Mouse (Mus musculus) embryonic fibroblast, embryonic 13.5 days (primary cell): ENCODE results near the gene Elovl6. TPM values are rescaled to one million over a fixed set of nuclear protein-coding genes. Genes with fewer than 3 reads are reported as not detected.

Experiments used
- H3K27ac ChIP-seq: 2 replicates; pipeline ENCODE4 v1.5.1; 2012; ENCODE audit warnings: low read length, control low read depth, inconsistent platforms; ENCODE audit not compliant: insufficient read depth
- H3K4me1 ChIP-seq: 2 replicates; pipeline ENCODE4 v1.6.1; 2011; ENCODE audit warnings: low read length; ENCODE audit not compliant: control insufficient read depth, insufficient read depth
- H3K4me3 ChIP-seq: 2 replicates; pipeline ENCODE4 v1.5.1; 2011; ENCODE audit warnings: mild to moderate bottlenecking, control low read depth, low read length; ENCODE audit not compliant: insufficient read depth
- CTCF ChIP-seq: IDR thresholded peaks from 2 replicates; pipeline ENCODE4 v1.5.1; 2011; ENCODE audit warnings: mild to moderate bottlenecking, control low read depth, low read length, moderate library complexity, borderline replicate concordance; ENCODE audit not compliant: insufficient read depth
- POLR2A ChIP-seq: IDR thresholded peaks from 2 replicates; pipeline ENCODE4 v1.6.1; 2011; ENCODE audit warnings: low read depth, mild to moderate bottlenecking, control low read depth, low read length, moderate library complexity
- polyA plus RNA-seq: library from polyadenylated mRNA; stranded (reverse); fragments of >200 nt; gene quantifications from 2 replicates; pipeline ENCODE4 v1.2.4, GENCODE M21; 2011; ENCODE audit warnings: low read depth; ENCODE audit not compliant: missing spikeins, insufficient read length

The Elovl6 gene
- polyA plus RNA-seq, 1 experiment, result 37.9 TPM

- H3K27ac ChIP-seq, result no peak overlapping the region
- H3K4me3 ChIP-seq, result no peak overlapping the region
- TF ChIP-seq POLR2A, result no peak
- peaks cover 2% of the 10 kb centered on the region for H3K4me1 ChIP-seq
Measured at GRCm38 (mm10) chr3:129578741-129579475, 46.8 kb downstream of the Elovl6 start.

GRCm38 (mm10) chr3:129581024-129581423 lies 48.9 kb downstream of the Elovl6 start:
- H3K27ac ChIP-seq, result no peak overlapping the region
- H3K4me1 ChIP-seq, result peaks cover 2% of the 10 kb centered on the region
- TF ChIP-seq POLR2A (no peak), CTCF (no peak)
- H3K4me3 ChIP-seq, result no peak overlapping the region

DNA sequence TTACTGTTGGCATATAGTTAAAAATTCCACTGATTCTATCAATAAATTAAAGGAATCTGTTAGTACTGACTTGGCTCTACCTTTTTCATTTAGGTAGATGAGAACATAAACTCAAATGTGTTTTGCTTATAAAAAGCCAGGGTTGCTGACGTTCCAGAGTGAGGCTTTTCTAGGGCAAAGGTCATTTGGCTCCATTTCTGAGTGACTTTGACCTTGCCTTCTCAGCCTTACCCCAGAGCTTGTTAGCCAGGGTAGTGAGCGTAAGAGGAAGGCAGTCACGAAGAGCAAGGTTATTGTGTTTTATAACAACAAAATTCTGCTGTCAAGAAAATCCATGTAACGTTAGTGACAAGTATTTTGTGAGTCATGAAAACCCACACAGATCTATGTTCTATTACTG lies 50.3 kb downstream of the Elovl6 start:
- Histone ChIP-seq H3K27ac (no peak overlapping the region), H3K4me1 (peaks cover 2% of the 10 kb centered on the region), H3K4me3 (no peak overlapping the region)
- no peak for TF ChIP-seq POLR2A
- no peak for TF ChIP-seq CTCF

DNA sequence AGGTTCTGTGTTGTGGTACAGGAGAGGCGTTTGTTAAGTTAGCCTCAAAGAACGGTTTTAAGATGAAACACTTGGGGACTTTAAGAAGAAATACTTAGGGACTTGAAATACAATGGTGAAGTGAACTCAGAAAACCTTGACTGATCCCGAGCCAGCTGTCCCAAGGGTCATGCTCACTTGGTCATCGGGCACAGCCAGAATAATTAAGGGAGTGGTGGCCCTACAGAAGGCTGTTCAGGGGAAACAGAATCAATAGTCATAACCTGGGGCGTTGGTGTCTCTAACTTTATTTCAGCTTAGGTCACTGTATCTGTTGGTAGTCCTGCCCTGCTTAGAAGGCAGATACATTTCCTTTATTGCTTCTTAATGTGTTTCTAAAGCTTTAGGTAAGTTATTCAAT lies 51.1 kb downstream of the Elovl6 start:
- no peak for TF ChIP-seq CTCF
- TF ChIP-seq POLR2A, result no peak
- Histone ChIP-seq H3K4me3 (no peak overlapping the region), H3K27ac (no peak overlapping the region), H3K4me1 (peaks cover 2% of the 10 kb centered on the region)

DNA sequence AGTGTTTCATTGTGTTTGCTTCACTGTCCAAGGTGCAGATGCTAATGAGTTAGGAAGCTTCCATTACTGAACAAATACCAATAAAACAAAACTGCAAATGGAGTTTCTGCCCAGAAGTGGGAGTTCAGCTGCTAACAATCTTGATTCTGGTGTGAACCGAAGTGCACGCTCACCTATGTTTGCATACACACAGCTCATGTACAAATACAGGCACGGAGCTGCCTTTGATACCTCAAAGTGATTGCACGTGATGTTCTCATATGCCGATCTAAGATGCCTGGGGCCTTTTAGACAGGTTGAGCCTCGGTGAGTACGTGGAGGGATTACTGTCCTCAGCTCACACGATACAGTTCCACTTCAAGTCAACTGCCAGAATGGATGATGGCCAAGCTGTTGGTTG lies 55.8 kb downstream of the Elovl6 start:
- TF ChIP-seq CTCF (no peak), POLR2A (no peak)
- no peak overlapping the region for H3K27ac ChIP-seq
- H3K4me1 ChIP-seq, result no peaks in the 10 kb centered on the region; the same call in 1 of the 2 replicates
- H3K4me3 ChIP-seq, result no peak overlapping the region

- TF ChIP-seq POLR2A, result no peak
- no peak for TF ChIP-seq CTCF
- H3K4me3 ChIP-seq, result no peak overlapping the region
- H3K27ac ChIP-seq, result no peak overlapping the region
- no peaks in the 10 kb centered on the region; the same call in 1 of the 2 replicates for H3K4me1 ChIP-seq
Measured at GRCm38 (mm10) chr3:129588753-129589152, 56.6 kb downstream of the Elovl6 start.

DNA sequence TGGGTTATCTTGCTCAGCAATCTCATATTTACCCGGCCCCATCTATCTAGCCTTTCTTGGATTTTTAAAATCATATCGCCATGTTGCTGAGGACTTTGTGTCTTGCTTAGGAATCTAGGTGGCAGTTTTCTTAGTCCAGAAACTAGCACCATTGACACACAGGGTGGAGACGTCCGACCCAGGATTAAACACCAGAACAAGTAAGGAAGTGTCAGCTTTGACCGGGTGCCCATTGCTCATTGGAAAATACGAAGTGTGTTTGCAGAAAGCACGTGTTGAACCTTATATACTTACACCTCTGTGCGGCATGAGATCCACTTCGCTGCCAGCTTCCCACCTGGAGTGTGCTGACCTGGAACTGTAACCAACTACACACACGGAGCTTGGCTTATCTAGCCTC lies 57.5 kb downstream of the Elovl6 start:
- Histone ChIP-seq H3K4me3 (no peak overlapping the region), H3K27ac (no peak overlapping the region), H3K4me1 (no peaks in the 10 kb centered on the region; the same call in 1 of the 2 replicates)
- TF ChIP-seq CTCF (no peak), POLR2A (no peak)

- TF ChIP-seq CTCF (no peak), POLR2A (no peak)
- no peaks in the 10 kb centered on the region; the same call in 1 of the 2 replicates for H3K4me1 ChIP-seq
- no peak overlapping the region for H3K4me3 ChIP-seq
- no peak overlapping the region for H3K27ac ChIP-seq
Measured at GRCm38 (mm10) chr3:129590548-129591226, 58.5 kb downstream of the Elovl6 start.

- no peak for TF ChIP-seq POLR2A
- no peak for TF ChIP-seq CTCF
- H3K4me1 ChIP-seq, result no peaks in the 10 kb centered on the region; the same call in 1 of the 2 replicates
- no peak overlapping the region for H3K4me3 ChIP-seq
- H3K27ac ChIP-seq, result no peak overlapping the region
Measured at GRCm38 (mm10) chr3:129591251-129591650, 59.1 kb downstream of the Elovl6 start.

DNA sequence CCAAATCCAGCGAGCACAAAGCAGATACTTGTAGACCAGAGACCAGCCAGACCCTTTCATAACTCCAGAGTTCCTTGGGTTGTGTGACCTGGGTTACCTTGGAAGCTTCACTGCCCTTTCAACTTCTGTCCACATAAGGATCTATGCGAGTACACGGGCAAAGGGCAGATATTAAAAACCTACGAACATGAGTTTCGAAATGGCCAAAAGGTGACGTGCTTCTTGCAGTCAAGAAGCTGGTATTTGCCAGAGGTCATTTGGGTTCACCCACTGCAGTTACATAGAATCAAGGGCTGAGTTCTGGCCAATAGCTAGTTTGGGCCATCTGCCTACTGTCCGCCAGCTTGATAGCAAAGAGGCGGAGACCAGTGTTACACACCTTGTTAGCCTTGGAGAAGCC lies 59.6 kb downstream of the Elovl6 start:
- H3K27ac ChIP-seq, result no peak overlapping the region
- H3K4me1 ChIP-seq, result no peaks in the 10 kb centered on the region; the same call in 1 of the 2 replicates
- no peak for TF ChIP-seq POLR2A
- no peak for TF ChIP-seq CTCF
- H3K4me3 ChIP-seq, result no peak overlapping the region

GRCm38 (mm10) chr3:129593001-129593400 lies 60.8 kb downstream of the Elovl6 start:
- H3K27ac ChIP-seq, result no peak overlapping the region

More at GRCm38 (mm10) chr3:129593001-129593400, 60.8 kb downstream of the Elovl6 start:
- TF ChIP-seq CTCF, result no peak
- TF ChIP-seq POLR2A, result no peak
- Histone ChIP-seq H3K4me1 (no peaks in the 10 kb centered on the region; the same call in 1 of the 2 replicates), H3K4me3 (no peak overlapping the region)
